Mouse (Mus musculus): Measurements from ENCODE around the gene Irak2.

Gene Irak2

DNA sequence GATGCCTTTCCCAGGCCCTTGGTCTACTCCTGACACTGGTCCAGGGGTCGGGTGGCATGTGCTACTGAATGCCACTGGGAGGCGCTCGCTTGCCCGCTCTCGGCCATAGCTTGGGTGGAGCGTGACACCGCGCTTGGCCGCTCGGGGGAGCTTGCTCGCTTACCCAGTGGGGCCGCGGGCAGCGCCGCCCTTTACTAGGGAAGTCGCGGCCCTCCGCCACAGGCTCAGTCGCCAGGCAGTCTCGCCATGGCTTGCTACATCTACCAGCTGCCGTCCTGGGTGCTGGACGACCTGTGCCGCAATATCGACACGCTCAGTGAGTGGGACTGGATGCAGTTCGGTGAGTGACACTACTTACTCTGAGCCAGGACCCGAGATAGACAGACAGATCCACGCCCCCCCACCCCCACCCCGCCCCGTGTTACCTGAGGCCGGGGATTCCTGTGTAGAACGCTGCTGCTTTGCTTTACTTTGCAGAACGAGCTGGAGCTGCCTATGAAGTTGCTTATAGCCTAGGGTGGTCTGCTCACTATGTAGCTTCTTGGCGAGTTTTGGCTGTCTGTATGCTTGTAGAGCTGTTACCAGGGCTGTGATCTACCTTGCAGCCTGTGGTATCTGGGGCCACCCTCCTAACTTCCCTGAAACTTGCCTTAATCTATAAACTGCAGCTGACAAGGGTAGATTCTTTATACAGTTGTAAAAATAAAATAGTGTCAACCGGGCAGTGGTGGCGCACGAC, at the start of gene Irak2:
Irak2 (plus strand) TSS at position 166 of the 739 bp plus-strand sequence.
- in situ Hi-C loops (cut with MboI, MseI): loop anchor here (5.0 to 10.0 kb wide), 2 partner anchors 34 to 46 kb away; no protein-coding TSS in a partner anchor

- in situ Hi-C loops (cut with MboI, MseI): no loop called here
Measured at GRCm38 (mm10) chr6:113592637-113593036, 45.6 kb upstream of the Irak2 start.

GRCm38 (mm10) chr6:113597945-113598344, 40.3 kb upstream of the Irak2 start:
- in situ Hi-C loops (cut with MboI, MseI): no loop called here

GRCm38 (mm10) chr6:113599833-113600232, 38.4 kb upstream of the Irak2 start:
- in situ Hi-C loops (cut with MboI, MseI): no loop called here

DNA sequence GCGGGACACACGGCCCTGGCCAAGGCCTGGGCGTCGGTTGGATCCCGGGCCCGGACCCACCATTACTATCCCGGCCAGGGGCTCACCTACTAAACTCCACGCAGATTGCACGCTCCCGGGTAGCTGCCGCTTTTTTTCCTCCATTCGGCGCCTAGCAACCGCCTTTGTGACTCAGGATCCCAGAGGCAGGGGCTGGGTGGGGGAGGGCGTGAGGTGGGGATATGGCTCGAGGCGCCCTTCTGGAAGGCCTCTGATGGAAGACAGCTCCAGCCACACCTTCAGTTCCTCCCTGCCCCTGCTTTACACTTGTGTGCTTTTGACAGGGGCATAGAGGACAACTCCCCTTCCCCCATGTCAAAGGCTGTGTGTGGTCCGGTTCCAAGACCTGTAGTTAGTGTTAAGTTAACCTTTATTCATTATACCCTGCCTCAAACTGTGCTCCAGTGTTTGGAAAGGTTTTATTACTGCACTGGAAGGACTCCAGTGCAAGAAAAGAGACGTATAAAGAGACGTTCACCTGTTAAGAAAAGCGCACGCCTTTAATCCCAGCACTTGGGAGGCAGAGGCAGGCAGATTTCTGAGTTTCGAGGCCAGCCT, 37.6 kb upstream of the Irak2 start, which contains the start of gene Fancd2os:
Fancd2os (minus strand) TSS at position 173 of the 597 bp plus-strand sequence.
- in situ Hi-C loops (cut with MboI, MseI): no loop called here

DNA sequence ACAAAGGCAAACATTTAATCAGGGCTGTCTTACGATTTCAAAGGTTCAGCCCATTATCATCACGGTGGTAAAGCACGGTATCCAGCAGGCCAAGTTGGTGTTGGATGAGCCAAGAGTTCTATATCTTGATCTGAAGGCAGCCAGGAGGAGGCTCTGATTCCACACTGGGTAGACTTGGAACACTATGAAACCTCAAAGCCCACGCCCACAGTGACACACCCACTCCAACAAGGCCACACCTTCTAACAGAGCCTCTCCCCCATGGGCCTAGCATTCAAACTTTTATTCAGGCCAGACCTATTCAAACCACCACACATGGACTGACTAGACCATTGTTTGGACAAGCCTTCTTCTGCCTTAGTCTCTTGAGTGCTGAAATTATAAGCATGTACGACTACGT, 35.4 kb upstream of the Irak2 start:
- in situ Hi-C loops (cut with MboI, MseI): no loop called here

DNA sequence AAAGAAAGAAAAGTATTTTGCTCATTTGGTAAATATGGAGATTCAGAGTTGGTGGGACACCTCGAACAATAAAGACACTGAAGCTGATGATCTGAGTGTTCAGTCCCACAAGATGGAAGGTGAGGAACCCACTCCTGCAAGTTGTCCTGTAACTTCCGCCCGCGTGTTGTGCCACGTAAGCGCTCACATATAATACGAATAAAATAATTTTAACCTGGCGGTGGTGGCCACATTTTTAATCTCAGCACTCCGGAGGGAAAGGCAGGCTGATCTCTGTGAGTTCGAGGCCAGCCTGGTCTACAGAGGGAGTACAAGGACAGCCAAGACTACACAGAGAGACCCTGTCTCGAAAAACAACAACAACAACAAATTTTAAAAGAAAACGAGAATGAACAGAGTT, 34.3 kb upstream of the Irak2 start:
- in situ Hi-C loops (cut with MboI, MseI): no loop called here

DNA sequence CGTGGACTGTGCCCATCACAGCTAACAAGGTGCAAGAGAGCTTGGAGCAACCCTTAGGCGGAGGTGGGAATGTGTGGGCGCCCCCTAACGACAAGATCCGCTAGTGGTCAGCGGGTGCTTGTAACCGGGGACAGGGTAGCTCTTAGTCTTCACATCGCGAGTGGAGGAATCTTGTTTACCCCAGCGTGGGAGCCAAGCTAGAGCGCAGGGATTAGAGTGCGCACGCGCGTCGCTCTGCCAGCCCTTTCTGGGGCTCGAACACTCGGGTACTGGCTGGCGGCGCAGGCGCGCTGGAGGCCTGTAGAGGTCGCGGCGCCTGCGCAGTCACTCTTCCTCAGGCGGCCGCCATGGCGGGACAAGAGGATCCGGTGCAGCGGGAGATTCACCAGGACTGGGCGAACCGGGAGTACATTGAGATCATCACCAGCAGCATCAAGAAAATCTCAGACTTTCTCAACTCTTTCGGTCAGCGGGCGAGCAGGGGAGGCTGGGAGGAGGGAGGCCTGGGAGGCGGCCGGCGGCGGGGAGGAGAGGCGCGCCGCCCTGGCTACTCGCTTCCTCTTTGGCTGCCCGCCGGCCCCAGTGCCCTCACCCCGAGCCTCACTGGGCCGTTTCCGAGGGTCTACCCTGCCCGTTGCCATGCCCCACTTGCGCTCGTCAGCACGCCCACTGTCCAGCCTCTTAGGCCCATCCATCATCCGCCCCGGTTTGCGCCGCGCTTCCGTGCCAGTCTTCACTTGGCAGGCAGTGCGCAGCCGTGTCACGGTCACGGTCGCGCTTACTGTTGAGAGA, 33.6 kb upstream of the Irak2 start, which contains the start of gene Brk1:
Brk1 (plus strand) TSS at position 341 of the 792 bp plus-strand sequence.
- in situ Hi-C loops (cut with MboI, MseI): no loop called here

GRCm38 (mm10) chr6:113605224-113605545, 33.1 kb upstream of the Irak2 start:
- in situ Hi-C loops (cut with MboI, MseI): no loop called here

DNA sequence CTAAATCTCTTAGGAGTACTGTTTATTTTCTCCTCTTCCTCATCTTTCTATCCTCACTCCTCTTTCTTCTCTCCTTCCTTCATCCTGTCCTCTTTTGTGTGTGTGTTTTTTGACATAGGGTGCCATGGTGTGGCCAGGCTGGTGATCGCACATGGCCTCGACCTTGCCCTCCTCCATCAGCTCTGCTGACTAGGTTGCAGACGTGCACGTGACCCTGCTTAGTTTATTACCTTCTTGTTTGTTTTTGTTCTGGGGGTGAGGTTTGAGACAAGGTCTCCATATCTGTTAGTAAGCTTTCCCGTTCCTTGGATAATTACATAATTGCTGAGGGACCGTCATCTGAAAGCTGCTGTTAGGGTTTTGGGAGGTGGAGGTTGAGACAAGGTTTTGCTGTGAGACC, 29.4 kb upstream of the Irak2 start:
- in situ Hi-C loops (cut with MboI, MseI): no loop called here

DNA sequence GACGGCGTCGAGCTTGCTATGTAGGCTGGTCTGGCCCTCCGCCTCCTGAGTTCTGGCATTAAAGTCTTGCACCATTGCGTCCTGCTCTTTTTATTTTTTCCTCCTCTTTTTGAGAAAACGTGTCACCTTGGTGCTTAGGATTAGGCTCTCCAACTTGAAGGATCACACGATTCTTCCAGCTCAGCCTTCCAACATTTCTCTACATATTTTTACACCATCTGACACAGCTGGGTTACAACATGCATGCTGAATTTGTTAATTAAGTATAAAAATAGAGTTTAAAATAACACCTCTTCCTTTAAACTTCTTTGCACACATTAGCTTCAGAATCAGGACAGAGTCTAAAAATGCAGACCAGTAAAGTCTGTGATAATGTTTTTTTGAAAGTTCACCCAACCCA, 29.0 kb upstream of the Irak2 start:
- in situ Hi-C loops (cut with MboI, MseI): no loop called here

DNA sequence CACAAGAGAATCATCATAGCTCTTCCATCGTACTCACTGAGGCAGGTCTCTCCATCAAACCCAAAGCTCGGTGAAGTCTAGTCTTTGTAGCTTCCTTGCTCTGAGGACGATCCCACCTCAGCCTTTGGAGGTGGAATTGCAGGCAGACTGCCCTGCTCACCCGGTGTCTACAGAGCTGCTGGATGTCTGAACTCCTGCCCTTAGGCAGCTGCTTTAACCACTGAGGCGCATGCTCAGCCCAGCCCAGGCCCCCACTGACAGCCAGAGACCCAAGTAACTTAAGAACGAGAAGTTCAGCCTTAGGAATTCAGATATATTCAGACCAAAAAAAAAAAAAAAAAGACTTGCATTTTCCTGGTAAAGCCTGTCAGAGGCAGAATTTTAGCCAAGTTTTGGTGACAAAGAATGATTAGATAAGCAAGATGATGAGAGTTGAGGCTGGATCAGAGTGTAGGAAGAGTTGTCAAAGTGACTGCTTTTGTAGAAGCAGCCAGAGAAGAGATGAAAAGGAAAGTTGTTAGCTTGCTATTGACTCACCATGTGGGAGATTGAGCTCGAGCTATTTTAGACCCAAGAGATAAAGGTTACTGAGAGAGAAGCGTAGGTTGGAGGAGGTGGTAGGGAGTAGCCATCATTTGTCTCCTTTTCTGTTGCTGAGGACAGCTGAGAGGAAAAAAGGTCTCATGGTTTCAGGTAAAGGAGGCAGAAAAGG, 25.9 kb upstream of the Irak2 start:
- in situ Hi-C loops (cut with MboI, MseI): no loop called here

DNA sequence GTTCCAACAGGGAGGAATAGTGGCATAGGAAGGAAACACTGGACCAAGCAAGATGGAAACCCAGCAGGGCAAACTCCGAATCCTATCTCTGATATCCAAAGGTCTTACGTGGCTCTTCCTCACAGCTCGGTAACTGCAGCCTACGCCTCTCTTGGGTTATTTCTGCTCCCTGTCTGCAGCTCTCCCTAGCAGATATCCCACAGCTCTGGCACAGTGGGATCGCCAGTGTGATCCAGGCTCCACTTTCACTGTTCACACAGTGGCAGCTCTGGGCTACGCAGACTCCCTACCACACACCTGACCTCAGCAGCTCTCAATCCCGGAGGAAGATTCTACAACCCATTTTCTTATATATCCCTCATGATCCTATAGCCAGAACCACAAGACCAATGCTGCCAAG, 24.1 kb upstream of the Irak2 start:
- in situ Hi-C loops (cut with MboI, MseI): no loop called here

- in situ Hi-C loops (cut with MboI, MseI): no loop called here
Measured at GRCm38 (mm10) chr6:113614997-113615396, 23.3 kb upstream of the Irak2 start.

GRCm38 (mm10) chr6:113615489-113615888, 22.8 kb upstream of the Irak2 start:
- in situ Hi-C loops (cut with MboI, MseI): no loop called here

- in situ Hi-C loops (cut with MboI, MseI): loop anchor here in 1 of 2 experiments (10.0 kb wide), 1 partner anchor 1031 kb away; no protein-coding TSS in a partner anchor
Measured at GRCm38 (mm10) chr6:113623386-113623785, 14.9 kb upstream of the Irak2 start.

GRCm38 (mm10) chr6:113623941-113624751, 14.1 kb upstream of the Irak2 start, which contains the start of gene Vhl:
Gene Vhl (plus strand): TSS chr6:113623959.
- in situ Hi-C loops (cut with MboI, MseI): loop anchor here in 1 of 2 experiments (10.0 kb wide), 1 partner anchor 1031 kb away; no protein-coding TSS in a partner anchor

DNA sequence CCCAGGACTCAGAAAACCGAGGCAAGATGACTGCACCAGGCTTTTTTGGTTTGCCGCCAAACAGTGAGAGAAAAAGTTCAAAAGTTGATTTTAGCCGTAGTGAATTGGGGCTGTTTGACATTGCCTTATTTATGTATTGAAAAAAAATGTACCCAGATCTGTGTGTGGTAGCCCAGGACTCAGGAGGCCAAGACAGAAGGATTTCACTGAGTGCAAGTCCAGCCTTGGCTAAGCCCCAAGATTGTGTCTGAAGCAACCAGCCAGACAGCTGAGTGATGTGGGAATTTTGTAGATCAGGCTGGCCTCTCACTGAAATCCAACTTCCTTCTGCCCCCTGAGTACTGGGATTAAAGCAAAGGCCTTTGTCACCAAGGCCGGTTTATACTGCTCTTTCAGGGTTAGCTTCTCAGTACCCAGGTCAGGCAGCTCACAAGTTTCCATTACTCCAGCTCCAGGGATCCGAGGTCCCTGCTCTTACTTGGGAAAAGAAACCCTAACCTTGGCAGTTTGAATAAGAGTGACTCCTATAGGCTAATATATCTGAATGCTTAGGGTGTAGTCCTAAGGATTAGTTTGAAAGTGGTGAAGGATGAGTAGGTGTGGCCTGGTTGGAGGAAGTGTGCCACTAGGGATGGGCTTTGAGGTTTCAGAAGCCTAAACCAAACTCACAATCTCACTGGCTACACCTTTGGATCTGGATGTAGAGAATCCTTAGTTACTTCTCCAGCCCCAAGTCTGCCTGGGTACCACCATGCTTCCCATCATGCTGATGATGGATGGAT, 13.1 kb upstream of the Irak2 start:
- in situ Hi-C loops (cut with MboI, MseI): loop anchor here in 1 of 2 experiments (10.0 kb wide), 1 partner anchor 1030 kb away; no protein-coding TSS in a partner anchor

GRCm38 (mm10) chr6:113630322-113630721, 7.9 kb upstream of the Irak2 start:
- in situ Hi-C loops (cut with MboI, MseI): loop anchor here in 1 of 2 experiments (10.0 kb wide), 1 partner anchor 54 kb away; no protein-coding TSS in a partner anchor
